Mouse (Mus musculus) bone marrow, adult 2 months (tissue): ENCODE results near the gene Srd5a2.

Experiments
- CTCF ChIP-seq: fragments of 200-500 bp; IDR thresholded peaks from 2 replicates; pipeline ENCODE4 v1.5.1; 2011; ENCODE audit warnings: low read length, control low read depth; ENCODE audit not compliant: control insufficient read depth, insufficient read depth
- POLR2A ChIP-seq: fragments of 200-500 bp; IDR thresholded peaks from 2 replicates; pipeline ENCODE4 v1.6.1; 2011; ENCODE audit warnings: low read depth, mild to moderate bottlenecking, control low read depth, low read length, borderline replicate concordance; ENCODE audit not compliant: control insufficient read depth

- no peak for TF ChIP-seq CTCF
- no peak for TF ChIP-seq POLR2A
Measured at GRCm38 (mm10) chr17:73970361-73971027, 77.2 kb downstream of the Srd5a2 start.
